Mouse (Mus musculus) megakaryocyte-erythroid progenitor cell, adult 5-6 weeks (primary cell): ENCODE results near the gene Rrp12. TPM values are rescaled to one million over a fixed set of nuclear protein-coding genes. Genes with fewer than 3 reads are reported as not detected.

Source experiments
- ATAC-seq: replicated peaks from 2 replicates; pipeline ENCODE4 v1.8.0; 2016; ENCODE audit warnings: mild to moderate bottlenecking, inconsistent platforms; ENCODE audit not compliant: severe bottlenecking, poor library complexity, low FRiP score, low TSS enrichment
- total RNA-seq, 2 experiments: library from RNA; stranded (forward) in 1 of 2; stranded (reverse) in 1 of 2; fragments of 200-1000, 215-1000 nt in 1 of 2; fragments of >200 nt in 1 of 2; fragmentation: Nextera tagmentation in 1 of 2; gene quantifications; 2 replicates each; pipeline ENCODE4 v1.2.3; 2014 to 2017

The Rrp12 gene
- total RNA-seq, 2 experiments from 2014 or later: 21.0 to 36.0 TPM

DNA sequence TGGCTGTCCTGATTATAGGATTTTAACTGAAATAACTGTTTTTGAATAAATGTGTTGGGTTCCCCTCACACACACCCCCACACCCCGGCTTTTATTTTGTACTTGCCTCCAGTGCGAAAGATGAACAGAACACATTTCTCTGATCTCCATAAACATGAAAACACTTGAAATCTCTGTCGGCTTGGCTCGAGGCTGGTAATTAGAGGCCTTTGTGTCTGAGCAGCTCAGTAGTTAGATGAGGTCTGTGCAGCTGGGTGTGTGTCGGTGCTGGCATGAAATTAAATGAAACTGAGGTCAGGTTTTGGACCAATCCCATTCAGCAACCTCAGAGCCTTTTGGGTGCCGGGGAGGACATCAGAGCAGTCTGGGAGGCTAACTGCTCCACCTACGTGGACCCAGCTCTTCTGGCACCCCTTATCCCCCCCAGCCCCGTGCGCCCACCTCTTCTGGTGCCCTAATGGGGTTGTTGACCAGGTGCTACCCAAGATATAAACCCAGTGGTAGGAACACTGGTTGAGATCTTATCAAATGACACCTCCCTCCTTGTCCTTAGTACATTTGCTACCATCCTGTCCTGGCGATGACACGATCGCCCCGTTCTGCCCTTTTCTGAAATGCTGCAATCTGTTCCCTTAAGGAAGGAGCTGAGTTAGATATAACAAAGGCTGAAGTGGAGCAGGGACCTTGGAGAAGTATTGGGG, 63.3 kb downstream of the Rrp12 start:
- ATAC-seq: peak; percentile 6; the same call in 1 of the 2 replicates

DNA sequence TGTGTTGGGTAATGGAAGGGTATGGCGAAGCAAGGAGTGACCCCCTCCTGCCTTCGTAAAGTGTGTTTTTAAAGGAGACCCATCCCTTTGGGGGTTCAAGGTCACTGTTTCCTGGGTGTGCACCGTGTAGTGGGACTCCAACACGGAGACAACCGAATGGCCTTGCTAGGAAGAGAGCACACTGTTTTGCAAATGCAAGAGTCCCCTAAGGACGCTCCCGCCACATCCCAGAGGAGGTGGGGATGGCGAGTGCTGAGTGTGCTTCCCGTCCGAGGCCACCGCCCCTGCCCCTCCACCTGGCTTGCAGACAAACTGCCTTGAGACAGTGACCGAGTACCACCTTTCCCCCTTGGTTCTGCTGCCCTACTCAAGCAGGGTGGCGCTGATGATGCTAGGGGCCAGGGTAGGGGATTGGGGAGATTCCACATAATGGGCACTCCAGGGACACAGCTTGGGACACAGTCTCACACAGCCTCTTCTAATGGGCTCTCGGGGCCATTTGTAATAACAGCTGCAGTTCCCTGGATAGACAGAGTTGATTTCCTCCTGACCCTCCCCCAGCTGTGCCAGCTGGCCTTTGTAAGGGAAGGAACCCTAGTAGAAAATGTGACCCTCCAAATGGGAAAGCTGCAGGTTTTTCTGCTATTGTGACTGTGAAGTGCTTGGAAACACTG, 64.1 kb downstream of the Rrp12 start:
- ATAC-seq: no peak

DNA sequence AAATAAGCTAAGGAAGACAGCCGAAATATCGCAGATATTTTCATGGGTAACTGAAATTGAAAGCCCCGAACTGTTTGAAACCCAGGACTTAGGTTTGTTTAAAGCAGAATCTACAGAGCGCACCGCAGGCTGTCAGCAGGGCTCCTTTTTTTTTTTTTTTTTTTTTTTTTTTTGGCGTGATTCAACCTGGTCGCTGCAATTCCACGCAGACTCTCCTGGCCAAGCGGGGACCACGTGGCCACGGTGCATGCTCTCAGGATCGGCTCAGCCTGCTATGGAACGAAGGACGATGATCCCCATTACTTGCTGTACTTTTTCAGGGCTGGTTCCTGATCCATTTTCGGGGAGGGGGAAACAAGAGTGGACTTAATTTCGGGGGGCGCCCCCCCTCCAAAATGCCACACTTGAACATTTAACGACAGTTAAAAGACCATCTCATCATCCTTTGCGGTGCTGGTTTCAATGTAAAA, 64.8 kb downstream of the Rrp12 start:
- ATAC-seq: no peak

DNA sequence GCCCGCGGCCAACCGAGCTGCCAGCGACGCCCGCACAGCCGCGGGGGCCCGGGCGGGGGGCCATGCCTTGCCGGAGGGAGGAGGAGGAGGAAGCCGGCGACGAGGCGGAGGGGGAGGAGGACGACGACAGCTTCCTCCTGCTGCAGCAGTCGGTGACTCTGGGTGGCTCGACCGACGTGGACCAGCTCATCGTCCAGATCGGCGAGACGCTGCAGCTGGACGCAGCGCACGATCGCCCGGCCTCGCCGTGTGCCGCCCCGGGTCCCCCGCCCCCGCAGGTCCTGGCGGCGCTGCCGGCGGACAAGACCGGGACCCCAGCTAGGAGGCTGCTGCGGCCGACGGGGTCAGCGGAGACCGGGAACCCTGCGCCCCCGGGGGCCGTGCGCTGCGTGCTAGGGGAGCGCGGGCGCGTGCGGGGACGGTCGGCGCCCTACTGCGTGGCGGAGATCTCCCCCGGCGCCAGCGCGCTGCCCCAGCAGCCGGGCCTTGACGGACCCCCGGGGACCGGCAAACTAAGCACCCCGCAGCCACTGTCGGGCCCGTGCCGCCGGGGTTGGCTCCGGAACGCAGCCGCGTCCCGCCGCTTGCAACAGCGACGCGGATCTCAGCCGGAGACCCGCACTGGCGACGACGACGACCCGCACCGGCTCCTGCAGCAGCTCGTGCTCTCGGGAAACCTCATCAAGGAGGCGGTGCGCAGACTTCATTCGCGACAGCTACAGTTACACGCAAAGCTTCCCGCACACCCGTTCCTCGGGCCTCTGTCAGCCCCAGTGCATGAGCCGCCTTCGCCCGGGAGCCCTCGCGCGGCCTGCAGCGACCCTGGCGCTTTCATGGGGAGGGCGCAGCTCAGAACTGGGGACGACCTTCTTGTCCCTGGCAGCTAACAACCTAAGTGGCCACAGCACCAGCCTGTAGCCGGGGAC, 65.6 kb downstream of the Rrp12 start:
- peak; percentile 27; the same call in 1 of the 2 replicates for ATAC-seq

DNA sequence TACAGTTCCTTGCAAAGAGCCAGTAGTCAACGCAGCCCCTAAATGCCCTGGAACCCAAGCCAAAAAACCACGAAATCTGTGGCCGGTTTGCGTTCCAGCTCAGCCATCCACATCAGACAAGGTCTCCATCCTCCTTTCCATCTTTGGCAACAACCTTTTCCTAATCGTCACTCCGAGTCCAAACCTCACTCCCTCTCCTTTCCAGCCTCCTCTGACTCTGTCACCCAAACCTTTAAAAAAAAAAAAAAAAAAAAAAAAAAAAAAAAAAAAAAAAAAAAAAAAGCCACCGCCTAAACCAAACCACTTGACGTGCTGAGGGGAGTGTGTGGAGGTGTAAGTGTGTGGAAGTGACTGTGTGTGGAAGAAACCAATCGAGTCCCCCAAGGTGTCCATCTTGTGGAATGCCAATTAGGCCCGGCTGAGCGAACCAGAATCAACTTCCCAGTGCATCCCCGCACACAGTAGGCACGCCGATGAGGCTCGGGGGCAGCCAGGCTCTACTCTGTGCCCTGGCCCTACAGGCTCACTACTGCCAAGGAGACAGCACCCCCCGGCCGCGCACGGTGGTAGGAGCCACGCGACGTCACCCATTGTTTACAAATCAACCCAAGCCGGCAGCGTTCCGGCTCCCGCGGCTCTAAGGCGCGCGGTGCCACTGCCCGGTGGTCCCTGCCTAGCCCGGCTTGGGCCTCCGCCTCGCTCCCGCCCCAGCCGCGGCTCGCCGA, 66.4 kb downstream of the Rrp12 start, which contains the start of gene Frat1:
Gene Frat1 (plus strand): TSS at position 590 of the 725 bp plus-strand sequence.
- ATAC-seq: peak; percentile 86

DNA sequence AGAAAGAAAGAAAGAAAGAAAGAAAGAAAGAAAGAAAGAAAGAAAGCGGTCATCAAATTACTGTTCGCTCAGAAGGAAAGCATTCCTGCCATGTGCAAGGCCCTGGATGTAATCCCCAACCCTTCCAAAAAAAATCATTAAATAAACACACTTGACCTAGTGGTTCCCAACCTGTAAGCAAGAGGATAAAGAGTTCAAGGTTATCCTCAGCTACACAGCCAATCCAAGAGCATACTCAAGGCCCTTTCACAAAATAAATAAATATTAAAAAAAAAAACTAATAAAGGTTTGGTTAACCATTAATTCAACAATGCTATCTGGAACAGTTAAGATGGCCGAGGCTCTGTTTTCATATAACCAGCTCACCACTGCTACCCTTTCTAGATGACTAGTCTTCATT, 67.0 kb downstream of the Rrp12 start:
- no peak for ATAC-seq

DNA sequence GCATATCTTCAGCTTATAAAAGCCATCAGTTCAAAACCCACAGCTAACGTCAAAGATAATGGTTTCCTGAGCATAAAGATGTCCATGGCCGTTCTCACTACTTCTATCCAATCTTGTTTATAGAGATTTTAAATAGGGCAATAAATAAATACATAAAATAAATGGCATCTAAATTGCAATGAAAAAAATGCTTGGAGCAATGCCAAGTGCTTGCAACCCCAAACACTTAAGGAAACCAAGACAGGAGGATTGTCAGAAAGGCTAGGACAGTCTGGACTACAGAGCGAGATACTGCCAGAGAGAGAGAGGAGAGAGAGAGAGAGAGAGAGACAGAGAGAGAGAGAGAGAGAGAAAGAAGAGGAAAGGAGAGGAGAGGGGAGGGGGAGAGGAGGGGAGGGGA, 69.4 kb downstream of the Rrp12 start:
- ATAC-seq: no peak

DNA sequence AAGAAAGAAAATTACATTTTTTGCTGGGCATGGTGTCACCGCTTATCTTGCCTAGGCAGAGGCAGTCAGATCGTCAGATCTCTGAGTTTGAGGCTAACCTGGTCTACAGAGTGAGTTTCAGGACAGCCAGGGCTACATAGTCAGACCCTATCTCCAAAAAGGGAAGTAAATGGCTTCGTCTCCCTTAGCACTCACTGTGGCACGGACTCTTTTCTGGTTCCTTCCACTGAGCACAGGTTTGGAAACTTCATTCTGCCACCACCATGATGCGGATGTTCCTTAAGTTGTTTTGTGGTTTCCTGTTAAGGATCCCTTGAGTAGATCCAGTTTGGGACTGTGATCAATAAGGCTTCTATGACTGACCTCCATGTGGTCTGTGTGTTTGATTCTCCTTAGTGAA, 71.0 kb downstream of the Rrp12 start:
- ATAC-seq: no peak

DNA sequence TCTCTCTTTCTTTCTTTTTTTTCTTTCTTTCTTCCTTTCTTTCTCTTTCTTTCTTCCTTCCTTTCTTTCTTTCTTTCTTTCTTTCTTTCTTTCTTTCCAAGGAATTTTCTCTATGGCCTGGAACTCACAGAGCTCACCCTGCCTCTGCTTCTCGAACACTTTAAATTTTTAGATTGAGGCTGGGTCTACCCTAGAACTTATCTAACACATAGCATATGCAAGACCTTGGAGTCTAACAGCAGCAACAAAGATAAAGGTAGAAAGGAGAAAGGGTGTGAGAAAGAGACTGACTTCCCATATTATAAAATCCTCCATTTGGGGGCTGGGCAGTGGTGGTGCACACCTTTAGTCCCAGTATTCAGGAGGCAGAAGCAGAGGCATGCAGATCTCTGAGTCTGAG, 73.4 kb downstream of the Rrp12 start:
- no peak for ATAC-seq

DNA sequence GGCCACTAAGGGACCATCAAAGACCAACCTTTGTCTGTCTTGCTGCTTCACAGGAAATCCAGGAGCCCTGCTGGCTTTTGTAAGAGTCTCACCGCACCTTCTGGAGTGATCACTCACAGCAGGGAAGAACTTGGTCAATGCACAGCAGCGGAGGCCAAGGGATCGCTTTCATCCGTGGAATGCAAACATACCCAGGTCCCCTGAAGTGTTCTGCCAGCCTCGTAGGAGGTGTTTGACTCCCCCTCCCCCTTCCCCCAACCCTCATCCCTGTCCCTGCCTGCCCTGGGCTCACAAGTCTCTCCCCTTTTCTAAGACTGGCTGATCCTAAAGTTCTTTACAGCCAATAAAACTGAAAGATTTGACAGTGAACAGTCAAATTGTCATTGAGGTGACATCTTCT, 74.5 kb downstream of the Rrp12 start:
- ATAC-seq: no peak

DNA sequence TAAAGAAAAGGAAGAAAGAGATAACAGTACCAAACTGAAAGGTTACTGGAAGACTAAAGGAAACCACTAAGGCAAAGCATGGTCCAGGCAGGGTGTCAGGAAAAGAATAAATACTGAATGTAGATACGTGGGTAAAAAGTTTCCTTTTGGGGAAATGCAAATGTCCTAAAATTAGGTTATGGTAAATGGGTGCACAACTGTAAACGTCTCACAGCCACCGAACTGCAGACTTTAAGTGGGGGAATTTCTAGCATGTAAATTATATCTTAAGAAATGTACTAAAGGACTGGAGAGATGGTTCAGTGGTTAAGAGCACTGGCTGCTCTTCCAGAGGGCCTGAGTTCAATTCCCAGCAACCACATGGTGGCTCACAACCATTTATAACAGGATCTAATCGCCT, 77.2 kb downstream of the Rrp12 start:
- ATAC-seq: no peak

DNA sequence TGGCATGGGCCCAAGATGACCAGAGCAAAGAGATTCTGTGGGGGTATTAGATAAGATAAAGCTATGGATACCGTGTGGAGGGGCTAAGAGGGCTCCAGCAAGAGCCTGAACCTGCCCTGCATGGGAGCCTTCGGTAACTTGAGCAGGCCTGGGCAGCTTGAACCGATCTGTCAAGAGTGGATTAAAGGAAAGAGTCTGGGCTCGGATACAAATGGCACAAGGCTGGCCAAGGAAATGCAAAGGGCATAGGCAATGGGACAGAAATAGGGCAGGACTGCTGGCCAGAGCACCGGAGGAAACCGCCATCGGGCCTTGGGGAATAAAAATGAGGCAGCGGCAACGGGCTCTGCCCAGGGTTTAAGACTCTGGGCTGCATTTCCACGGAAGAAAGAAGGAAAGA, 78.6 kb downstream of the Rrp12 start:
- ATAC-seq: no peak

DNA sequence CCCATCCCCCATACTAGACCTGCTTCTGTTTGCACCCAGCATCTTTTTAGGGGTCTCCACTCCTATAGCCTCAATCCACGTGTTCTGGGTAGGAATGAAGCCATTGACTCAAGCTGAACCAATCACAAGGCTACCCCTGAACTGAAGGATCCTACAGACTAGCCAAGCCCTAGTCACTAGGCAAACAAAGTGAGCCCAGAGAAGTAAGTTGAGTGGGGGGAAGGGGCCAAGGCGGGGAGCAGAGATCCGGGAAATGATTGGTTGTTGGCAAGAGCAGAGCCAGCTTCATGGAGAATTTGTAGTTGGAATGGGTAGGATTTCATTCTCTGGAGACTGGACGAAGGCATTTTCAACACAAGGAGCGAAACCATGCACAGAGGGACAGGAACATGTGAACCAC, 79.1 kb downstream of the Rrp12 start:
- ATAC-seq: no peak

DNA sequence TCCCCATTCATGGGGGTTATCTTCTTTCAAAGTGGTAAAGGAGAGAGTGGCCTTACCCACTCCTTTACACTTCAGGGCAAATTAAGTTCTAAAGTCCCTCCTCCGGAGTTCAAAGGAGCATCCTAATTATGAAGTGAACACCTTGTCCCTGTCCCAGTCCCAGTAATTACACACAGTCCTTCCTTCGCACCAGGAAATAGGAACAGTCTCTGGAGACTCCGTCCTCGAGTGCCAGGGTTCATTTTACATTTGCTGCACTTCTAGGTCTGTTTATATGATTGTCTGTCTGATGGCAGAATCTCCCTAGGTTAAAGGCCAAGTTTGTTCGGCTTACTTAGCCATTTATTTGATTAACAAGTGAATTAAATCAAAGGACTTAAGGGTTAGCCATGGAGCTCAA, 79.6 kb downstream of the Rrp12 start:
- ATAC-seq: no peak

DNA sequence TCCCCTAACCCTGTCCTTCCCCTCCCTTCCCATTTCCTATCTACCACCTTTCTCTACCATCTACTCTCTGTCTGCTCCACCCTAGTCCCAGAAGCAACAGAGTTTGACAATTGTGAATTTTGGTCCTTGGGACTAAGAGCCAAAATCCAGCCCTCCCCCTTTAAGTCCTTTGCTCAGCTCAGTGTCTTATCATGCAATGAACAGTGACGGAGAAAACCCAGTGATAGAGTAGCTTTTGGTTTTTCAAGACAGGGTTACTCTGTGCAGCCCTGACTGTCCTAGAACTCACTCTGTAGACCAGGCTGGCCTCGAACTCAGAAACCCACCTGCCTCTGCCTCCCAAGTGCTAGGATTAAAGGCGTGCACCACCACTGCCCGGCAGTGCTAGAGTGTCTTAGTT, 82.6 kb downstream of the Rrp12 start:
- ATAC-seq: peak; percentile 39; the same call in 1 of the 2 replicates

Other genes starting within 250 kb of the Rrp12 start
- 0.50 TPM in 1 of 2 replicates, not detected in the other for gene Slit1, start 152.5 kb downstream of the Rrp12 start, total RNA-seq (2014; fragmentation: Nextera tagmentation)
- not detected in 2 replicates for gene Slit1, start 152.5 kb downstream of the Rrp12 start, total RNA-seq (2017)
- gene Arhgap19, start 94.1 kb downstream of the Rrp12 start, total RNA-seq (2014; fragmentation: Nextera tagmentation): 41.0 and 44.7 TPM in 2 replicates
- 34.1 and 40.5 TPM in 2 replicates for gene Arhgap19, start 94.1 kb downstream of the Rrp12 start, total RNA-seq (2017)
- 18.1 and 25.6 TPM in 2 replicates for gene Frat1, start 66.2 kb downstream of the Rrp12 start, total RNA-seq (2014; fragmentation: Nextera tagmentation)
- gene Frat1, start 66.2 kb downstream of the Rrp12 start, total RNA-seq (2017): 17.7 and 32.4 TPM in 2 replicates
- 30.5 and 32.9 TPM in 2 replicates for gene Frat2, start 48.0 kb downstream of the Rrp12 start, total RNA-seq (2014; fragmentation: Nextera tagmentation)
- gene Frat2, start 48.0 kb downstream of the Rrp12 start, total RNA-seq (2017): 55.8 and 63.7 TPM in 2 replicates
- gene Pgam1, start 15.8 kb upstream of the Rrp12 start, total RNA-seq (2014; fragmentation: Nextera tagmentation): 27.0 and 67.3 TPM in 2 replicates
- 30.1 and 34.7 TPM in 2 replicates for gene Pgam1, start 15.8 kb upstream of the Rrp12 start, total RNA-seq (2017)
- gene Exosc1, start 37.2 kb upstream of the Rrp12 start, total RNA-seq (2014; fragmentation: Nextera tagmentation): 66.2 and 86.7 TPM in 2 replicates
- 72.9 and 81.2 TPM in 2 replicates for gene Exosc1, start 37.2 kb upstream of the Rrp12 start, total RNA-seq (2017)
- gene Zdhhc16, start 37.3 kb upstream of the Rrp12 start, total RNA-seq (2014; fragmentation: Nextera tagmentation): 36.8 and 46.8 TPM in 2 replicates
- 22.1 and 26.2 TPM in 2 replicates for gene Zdhhc16, start 37.3 kb upstream of the Rrp12 start, total RNA-seq (2017)
- 25.6 and 39.6 TPM in 2 replicates for gene Mms19, start 85.0 kb upstream of the Rrp12 start, total RNA-seq (2014; fragmentation: Nextera tagmentation)
- gene Mms19, start 85.0 kb upstream of the Rrp12 start, total RNA-seq (2017): 15.5 and 17.7 TPM in 2 replicates
- 2.3 and 4.8 TPM in 2 replicates for gene Ubtd1, start 85.6 kb upstream of the Rrp12 start, total RNA-seq (2014; fragmentation: Nextera tagmentation)
- gene Ubtd1, start 85.6 kb upstream of the Rrp12 start, total RNA-seq (2017): 1.9 TPM in 1 of 2 replicates, not detected in the other
- not detected in 2 replicates for gene Ankrd2, start 139.8 kb upstream of the Rrp12 start, total RNA-seq (2014; fragmentation: Nextera tagmentation)
- not detected in 2 replicates for gene Ankrd2, start 139.8 kb upstream of the Rrp12 start, total RNA-seq (2017)
- not detected in 2 replicates for gene Hoga1, start 149.4 kb upstream of the Rrp12 start, total RNA-seq (2014; fragmentation: Nextera tagmentation)
- gene Hoga1, start 149.4 kb upstream of the Rrp12 start, total RNA-seq (2017): not detected in 2 replicates
- gene 4933411K16Rik, start 156.1 kb upstream of the Rrp12 start, total RNA-seq (2014; fragmentation: Nextera tagmentation): not detected in 2 replicates
- gene 4933411K16Rik, start 156.1 kb upstream of the Rrp12 start, total RNA-seq (2017): not detected in 2 replicates
- gene Morn4, start 190.2 kb upstream of the Rrp12 start, total RNA-seq (2014; fragmentation: Nextera tagmentation): 2.1 TPM in 1 of 2 replicates, not detected in the other
- gene Morn4, start 190.2 kb upstream of the Rrp12 start, total RNA-seq (2017): 0.53 and 0.85 TPM in 2 replicates
- 8.9 and 13.5 TPM in 2 replicates for gene Pi4k2a, start 194.3 kb upstream of the Rrp12 start, total RNA-seq (2014; fragmentation: Nextera tagmentation)
- 4.6 and 5.2 TPM in 2 replicates for gene Pi4k2a, start 194.3 kb upstream of the Rrp12 start, total RNA-seq (2017)
- 2.2 and 6.1 TPM in 2 replicates for gene Avpi1, start 232.9 kb upstream of the Rrp12 start, total RNA-seq (2014; fragmentation: Nextera tagmentation)
- 4.6 TPM in 1 of 2 replicates, not detected in the other for gene Avpi1, start 232.9 kb upstream of the Rrp12 start, total RNA-seq (2017)